Mouse (Mus musculus): ENCODE results near the gene Manf.
A peak's percentile ranks its signal among the peaks of the same experiment; 100 is the strongest.

DNA sequence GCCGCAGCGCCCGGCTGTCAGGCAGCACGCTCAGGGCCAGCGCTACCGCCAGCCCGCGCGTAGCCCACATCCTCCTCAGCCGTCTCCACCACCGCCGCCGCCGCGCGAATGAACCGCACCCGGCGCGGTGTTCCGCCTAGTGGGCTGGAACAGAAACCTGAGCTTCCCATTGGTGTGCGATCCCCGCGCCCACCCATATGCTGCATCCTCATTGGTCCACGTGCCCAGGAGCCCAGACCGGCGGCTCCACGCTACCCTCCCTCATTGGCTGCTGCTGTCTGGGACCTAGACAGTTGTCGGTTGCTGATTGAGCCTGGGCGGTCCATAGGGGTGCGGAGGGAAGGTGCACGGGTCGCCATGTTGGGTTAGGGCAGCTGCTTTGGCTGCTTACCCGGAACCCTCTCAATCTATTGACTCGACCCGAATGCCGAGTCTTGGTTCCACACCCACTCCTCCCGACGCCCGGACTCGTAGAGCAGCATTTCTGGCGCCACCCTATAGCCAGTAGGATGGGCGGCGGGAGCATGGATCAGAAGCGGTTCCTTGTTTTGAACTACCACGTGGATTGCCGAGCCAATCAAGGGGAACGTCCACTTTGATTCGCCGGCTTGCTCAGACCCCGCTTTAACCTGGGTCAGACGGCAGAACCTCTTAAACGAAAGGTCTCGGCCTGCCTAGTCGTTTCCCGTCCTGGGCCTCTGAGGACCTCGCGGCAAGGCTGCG lies at the start of gene Manf:
- peak; percentile 48 for TF ChIP-seq CTCF (IDR thresholded peaks at IDR 0.05)
- peak; percentile 99 for TF ChIP-seq POLR2A (IDR thresholded peaks at IDR 0.05; ENCODE audit: insufficient read depth, low read depth, low read length)
- peak; percentile 42; the same call in 1 of the 2 replicates for TF ChIP-seq EP300 (IDR thresholded peaks at IDR 0.05; ENCODE audit: insufficient read depth, low read depth, low read length)
